Mouse (Mus musculus) lung, postnatal 4 days (tissue): ENCODE data around the gene Krt39.

ENCODE experiments used
- DNase-seq, 2 experiments: peaks; one replicate each; pipeline ENCODE4 v3.0.0; 2021

Gene Krt39

DNA sequence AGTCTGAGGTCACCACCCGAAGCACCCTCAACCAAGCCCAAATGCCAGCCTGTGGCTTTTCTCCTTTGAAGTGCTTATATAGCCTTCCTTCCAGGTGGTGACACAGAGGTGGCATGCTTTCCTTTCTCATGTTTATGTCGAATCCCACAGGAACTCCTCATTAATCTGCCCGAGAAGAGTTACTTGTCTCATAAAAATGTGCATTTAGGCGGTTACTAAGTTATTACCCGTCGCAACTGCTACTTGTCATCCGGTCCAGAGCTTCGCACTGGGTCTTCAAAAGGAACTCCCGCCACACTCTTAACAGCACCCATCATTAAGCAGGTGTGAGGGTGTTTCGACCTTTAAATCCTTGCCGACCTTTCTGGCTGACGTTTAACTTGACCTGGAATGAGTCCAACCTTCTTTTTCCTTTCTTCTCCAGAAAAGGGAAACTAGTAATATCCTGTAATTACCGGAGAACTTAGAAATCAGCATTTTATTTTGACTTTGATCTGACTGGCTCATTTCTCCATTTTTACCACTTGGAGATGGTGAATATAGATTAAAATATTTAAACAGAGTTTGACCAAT, at the start of gene Krt39:
Gene Krt39 (minus strand): TSS at position 51 of the 573 bp plus-strand sequence.
- DNase-seq = no peak

DNA sequence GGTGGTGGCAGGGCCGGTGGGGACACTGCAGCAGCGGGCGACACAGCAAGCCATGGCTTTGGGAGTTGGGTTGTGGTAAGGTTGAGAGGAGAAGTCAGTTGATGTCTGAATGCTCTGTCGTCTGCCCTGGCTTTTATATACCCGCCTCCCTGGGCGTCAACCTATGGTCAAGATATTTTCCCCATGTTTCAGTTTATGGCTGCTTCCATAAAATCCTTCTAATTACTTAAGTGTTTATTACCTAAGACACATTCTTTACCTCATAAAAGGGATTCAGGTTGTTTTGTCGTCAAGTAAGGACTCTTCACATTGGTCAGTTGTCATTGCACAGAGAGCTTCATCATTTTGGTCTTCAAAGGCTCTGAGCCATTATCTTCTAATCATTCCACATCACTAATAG, 45.4 kb upstream of the Krt39 start, which contains the start of gene Krtap3-1:
Gene Krtap3-1 (minus strand): TSS at position 101 of the 400 bp plus-strand sequence.
- no peak for DNase-seq

DNA sequence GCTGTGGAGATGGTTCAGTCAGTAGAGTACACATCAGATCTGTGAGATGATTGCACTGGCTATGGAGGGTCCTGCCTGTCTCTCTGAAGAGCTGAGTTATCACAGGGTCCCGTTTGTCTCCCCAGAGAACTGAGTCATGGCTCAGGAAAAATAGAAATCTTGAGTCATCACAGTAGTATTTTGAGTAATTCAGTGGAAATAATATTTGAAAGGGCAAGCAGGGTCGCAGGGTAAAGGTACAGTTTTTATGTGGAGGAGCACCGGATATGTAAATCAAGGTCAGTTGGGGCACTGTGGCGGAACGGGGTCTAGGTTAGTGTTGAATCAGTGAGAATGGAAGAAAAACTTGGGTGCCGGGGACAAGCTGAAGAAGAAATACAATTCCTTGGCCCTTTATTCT, 41.4 kb upstream of the Krt39 start:
- no peak for DNase-seq

DNA sequence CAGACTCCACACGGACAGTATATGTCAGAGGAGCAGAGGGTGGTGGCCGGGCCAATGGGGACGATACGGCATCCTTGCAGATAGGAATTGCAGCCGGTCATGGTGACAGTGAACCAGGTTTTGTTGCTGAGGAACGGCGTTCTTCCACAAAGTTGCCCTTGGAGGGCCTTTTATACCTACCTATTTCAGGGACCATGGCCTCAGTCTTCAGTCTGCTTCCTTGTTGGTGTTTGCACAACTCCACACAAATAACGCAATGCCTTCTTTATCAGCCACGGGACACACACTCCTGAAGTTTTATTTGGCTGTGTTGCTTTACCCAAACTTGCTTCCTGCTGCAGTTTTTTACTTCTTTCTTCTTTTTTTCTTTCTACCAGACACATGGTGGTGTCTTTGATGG, 38.2 kb upstream of the Krt39 start, which contains the start of gene Gm11939:
Gene Gm11939 (minus strand): TSS at position 101 of the 400 bp plus-strand sequence.
- no peak for DNase-seq

DNA sequence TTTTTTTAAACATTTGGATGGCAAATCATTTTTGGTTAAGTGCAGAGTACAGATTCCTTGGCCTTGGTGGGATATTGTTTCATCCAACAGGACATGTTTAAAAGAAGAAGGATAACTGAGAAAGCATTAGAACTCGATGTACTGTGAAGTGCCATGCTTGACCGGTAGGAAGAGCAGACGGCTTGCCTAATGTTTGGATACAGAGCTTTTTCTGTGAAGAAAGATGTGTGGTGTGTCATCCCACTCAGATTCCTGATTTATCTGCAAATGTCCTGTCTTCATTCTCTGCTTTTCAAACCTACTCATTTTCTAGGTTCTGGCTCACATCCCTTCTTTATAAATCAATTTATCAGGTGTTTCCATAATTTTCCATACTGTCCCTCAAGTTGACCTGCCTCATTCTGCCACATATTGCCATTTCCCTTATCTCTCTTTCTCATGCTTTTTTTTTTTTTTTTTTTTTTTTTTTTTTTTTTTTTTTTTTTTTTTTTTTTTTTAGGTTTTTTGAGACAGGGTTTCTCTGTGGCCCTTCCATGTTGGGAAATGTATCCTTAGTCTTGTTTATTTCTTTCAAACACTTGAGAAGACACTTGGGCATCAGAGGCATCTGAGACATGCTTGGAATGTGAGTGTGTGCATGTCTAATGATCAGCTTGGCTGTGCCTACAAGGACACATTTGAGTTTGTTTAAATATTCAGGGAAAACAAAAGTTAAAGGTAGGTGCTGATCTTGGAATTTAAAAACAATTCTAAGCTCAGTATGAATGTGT, 37.0 kb upstream of the Krt39 start:
- no peak for DNase-seq

DNA sequence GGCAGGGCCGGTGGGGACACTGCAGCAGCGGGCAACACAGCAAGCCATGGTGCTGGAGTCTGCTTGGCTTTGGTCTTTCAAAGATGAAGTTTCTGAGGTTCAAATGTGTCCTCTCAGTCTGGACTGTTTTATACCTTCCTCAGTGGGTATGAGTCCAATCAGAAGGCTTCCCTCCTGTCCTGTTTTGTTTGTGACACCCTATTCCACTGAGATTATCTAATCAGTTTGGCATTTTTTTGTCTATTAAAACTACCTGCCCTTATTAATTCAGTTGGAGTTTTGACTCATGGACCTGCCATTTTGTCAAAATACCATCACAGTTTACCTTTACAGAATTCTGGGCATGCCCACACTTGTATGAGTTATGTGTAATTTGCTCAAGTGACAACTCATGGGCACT, 35.6 kb upstream of the Krt39 start, which contains the start of gene Krtap3-2:
Gene Krtap3-2 (minus strand): TSS at position 101 of the 400 bp plus-strand sequence.
- DNase-seq = no peak

DNA sequence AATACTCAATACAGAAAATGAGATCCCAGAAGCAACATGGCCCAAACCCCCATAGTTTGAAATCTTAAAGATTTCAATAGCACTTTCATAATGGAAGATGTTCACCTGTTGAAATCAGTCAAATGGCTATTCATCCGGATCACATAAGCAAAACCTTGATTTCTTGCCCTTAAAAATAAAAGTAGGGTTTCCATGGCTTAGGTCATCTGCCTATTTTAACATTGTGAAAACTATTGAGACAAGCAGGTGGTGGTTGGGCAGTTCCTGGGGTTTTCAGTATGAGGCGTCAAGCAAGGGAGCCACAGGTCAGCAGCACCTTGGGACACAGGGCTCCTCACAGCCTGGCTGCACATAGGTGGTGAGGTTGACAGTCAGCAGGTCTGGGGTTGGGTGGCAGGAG, 35.1 kb upstream of the Krt39 start:
- DNase-seq = no peak

DNA sequence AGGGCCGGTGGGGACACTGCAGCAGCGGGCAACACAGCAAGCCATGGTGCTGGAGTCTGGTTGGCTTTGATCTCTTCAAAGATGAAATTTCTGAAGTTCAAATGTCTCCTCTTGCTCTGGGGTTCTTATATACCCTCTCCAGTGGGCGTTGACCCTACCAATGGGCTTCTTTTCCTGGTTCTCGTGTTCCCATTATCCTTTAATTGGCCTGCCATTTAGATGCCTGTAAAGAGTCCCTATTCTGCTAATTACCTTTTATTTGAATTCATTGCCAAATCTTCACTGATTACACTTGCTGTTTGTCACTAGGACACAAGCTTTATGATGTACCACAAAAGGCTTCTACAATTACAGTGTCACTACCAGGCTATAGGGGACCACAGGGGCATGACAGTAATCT, 29.6 kb upstream of the Krt39 start, which contains the start of gene Krtap3-3:
Gene Krtap3-3 (minus strand): TSS at position 101 of the 400 bp plus-strand sequence.
- DNase-seq = no peak

DNA sequence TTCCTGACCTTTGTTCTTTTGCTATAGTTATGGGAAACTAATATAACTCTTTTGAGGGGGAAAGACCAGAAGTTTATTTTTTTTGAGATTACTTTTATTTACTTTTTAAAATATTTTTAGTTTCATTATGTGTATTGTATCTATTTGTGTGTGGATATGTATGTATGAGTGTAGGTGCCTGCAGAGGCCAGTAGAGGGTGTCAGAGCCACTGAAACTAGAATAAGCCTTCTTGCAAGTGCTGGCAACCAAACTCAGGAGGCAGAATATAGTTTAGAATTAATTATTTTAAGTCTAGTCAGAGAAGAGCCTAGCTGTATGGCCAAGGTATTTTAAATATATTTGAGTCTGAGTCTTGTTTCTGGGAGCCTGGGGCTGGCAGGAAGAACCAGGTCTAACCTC, 26.8 kb upstream of the Krt39 start:
- DNase-seq = no peak

DNA sequence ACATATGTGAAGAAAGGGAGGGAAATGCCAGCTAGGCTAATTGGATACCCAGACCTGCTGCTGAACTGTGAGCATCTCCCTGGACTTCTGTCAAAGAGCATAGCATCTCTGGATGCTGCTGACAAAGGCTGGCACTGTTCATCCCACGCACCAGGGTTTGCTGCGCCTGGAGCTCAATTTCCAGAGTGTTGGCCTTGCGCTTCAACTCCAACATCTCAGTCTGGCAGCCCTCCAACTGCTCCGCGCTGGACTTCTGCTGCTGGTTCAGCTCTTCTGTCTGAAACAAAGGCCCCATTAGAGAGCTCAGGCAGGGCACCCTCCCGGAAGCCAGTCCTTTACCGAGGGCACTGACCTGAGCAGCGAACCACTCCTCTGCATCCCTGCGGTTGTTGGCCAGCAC, 18.6 kb upstream of the Krt39 start:
- DNase-seq = peak; percentile 6 to 27

DNA sequence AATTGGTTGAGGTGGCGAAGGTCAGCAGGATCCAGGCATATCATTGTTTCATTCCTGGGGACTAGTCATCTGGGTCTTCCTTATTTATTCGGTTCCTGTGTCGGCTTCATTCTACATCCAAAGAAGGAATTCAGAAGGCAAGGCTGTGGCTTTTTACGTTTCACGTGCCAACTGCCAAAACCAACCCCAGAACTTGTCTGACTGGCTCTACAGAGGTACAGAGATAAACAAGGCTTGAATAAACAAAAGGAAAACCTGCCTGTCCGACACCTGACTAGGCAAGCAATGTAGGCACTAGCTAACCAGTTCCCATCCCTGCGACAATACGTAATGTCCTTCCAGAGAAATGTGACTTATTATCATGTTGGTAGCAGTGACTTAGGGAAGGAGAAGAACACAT, 7.0 kb downstream of the Krt39 start:
- peak in 1 of 2 experiments; percentile 24 for DNase-seq

DNA sequence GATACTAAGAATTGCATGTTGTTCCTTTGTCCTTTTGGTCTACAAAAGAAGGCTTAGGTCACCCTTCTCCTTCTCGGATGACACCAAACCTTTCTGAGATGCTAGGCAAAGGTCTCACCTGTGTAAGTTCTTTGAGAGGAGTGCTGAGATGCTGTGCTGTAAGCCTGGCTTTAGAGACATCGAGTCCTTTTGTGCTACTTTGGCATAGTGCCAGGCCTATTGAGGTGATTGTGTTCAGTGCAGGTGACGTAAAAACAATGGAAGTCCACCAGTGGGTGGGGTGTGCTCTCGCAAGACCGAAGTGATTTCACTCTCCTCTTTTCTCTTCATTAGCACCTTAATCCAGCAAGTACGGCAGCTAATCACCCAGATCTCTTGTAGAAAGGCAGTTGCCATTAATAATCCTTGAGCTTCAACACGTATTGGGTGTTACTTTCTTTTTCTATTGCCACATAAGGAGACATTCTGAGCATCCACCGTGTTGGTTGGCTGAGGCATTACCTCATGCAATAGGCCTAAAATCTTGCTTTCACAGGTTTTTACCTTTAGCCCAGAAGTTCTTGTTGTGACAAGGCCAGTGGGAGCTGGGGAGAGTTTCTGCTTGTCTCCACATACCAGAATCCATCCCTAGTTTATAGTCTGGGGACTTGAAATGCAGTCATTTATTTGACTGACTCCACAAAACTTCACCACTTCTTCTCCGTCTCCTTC, 20.9 kb downstream of the Krt39 start:
- DNase-seq = no peak

DNA sequence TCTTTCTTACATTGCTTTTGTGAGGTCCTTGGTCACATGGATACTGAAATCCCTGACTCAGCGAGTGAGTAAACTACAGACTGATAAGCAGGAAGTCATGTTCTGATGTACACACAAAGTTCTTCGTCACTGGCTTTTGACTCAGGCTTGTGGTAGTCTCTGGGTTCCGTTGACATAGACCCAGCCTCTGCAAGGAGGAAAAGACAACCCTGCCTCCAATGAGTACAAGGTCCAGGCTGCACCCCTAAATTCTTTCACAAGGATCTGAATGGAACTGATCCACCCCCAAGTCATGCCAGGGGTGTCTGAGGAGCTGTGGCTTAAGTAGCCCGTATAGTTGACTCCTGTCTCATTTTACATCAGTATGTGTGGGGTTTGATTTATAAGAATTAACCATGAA, 24.7 kb downstream of the Krt39 start:
- DNase-seq = no peak

DNA sequence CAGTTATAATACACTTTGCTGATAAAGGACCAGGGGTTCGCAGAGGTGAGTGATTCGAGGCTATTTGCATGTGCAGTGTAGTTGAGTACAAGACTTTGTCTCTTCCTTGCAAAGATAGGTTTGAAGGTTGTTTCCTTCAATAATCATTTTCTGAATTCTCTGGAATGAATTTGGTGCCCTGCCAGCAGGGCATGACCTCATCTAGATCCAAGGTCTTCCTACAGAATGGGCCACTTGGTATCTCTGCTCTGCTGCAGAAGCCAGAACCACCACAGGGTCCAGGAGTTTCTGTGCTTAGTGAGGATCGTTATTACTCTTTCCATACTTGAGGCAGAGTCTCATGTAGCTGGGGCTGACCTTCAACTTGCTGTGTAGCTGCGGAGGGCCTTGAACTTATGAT, 26.4 kb downstream of the Krt39 start:
- DNase-seq = no peak

DNA sequence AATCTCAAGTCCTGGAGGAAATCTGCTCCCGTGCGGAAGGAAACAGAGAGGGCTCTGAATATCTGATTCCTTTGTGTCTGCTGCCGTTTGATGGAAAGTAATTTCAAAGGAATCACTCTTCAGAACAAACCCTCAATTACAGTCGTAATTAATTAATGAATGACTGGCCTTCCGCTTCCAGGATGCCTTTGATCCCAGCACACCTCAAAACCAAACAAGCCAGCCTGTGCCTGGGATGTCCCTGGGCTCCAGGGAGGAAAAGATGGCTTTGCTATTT, 27.6 kb downstream of the Krt39 start:
- DNase-seq = no peak

DNA sequence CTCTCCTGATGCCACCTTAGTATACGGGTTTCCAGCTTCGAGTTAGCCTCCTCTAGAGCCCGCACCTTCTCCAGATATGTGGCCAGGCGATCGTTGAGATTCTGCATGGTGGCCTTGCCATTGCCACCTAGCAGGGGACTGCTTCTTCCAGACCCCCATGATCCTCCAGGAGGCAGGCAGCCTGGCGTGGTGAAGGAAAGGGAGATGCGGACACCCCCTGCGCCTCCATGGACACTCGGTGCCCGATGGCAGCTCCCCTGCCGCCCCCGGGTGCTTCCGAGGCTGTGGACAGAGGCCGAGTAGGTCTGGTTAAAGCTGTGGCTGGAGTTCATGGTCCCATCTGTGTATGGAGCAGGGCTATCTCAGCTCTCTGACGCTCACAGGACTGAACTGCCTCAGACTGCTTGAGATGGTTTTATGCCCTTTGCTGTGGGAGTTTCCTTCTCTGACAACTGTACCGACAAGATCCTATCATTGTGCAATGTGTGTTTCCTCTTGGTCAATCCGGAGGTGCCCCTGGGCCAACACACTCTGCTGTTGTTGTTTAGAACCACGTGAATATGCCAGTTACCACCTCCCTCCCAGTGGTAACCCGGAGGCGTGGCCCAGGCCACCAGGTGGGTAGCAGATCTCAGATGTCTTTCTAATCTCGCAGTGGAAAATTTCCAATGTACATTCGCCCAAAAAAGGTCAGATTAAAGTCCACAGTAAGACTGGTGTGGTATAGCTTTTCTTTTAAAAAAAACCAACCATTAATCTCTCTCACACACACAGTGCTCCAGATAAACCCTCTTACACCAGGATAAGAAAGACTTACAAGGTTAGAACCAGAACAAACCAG, 28.2 kb downstream of the Krt39 start, which contains the start of gene Krt23:
Gene Krt23 (minus strand): TSS at position 405 of the 841 bp plus-strand sequence.
- DNase-seq = peak; percentile 31 to 45

DNA sequence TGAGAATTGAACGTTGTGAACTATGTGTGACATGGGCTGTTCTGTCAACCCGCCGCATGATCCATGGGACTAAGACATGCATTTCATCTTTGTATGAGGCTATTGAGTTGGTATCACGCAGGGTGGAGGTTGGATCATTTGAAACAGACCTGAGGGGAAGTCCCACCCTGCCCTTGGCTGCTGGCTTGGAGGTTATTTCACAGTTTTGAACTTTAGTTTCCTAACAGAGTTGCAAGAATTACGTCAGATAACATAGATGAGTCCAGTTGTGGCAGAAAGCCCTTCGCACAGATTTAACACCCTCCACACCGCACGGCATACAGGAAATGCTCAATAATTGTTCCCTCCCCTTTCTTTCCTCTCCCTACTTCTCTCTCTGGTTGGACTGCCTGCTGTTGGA, 30.1 kb downstream of the Krt39 start:
- no peak for DNase-seq

DNA sequence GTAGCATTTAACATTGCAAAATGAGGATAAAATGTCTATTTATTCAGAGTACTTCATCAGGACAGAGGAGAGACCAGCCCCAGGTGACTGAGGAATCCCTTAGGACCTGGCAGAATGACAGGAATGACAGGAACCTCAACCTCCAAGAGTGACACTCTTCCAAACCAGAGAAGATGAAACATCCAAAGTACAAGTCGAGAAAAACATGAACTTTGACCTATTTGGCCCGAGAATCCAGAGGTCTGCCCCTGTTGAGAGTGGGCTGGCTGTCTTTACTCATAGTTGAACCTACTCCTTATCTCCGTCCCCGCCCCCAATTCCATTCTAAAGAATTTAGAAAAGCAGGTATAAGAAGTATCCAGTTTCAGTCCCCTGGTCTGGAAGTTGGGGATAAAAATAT, 30.5 kb downstream of the Krt39 start:
- no peak for DNase-seq

DNA sequence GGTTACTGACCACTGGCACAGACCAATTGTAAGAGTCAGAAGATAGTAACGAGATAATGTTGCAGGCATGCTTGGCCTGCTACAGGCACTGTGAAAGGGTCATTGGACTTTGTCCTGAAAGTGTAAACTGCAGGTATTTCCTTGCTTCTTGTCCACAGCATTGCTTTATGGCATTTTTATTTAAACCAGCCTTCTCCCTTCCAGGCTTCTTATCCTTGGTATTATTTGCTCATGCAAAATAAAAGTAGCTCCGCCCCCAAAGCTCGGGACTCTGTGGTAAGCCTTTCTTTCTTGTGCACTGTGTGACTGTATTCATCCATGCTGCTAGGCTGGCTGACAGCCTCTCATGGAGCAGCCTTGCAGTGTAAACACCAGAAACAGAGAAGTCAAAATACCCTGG, 31.9 kb downstream of the Krt39 start:
- peak in 1 of 2 experiments; percentile 10 for DNase-seq

DNA sequence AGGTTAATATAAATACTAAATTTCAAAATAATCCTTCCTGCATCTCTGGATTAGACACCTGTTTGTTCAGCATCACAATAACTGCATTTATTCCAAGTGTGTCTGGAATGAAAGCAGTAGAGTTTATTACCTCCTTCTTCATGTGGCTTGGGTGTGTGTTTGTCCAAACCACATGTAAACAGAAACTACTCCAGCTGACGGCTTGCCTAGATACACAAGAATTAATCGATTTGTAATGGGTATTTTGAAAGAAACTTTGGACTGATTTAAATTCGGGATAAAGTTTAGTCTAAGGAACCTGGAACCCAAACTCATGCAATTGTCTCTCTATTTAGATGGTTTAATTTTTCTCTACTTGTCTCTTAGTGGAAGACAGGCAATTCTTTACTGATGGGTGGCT, 46.2 kb downstream of the Krt39 start:
- no peak for DNase-seq

DNA sequence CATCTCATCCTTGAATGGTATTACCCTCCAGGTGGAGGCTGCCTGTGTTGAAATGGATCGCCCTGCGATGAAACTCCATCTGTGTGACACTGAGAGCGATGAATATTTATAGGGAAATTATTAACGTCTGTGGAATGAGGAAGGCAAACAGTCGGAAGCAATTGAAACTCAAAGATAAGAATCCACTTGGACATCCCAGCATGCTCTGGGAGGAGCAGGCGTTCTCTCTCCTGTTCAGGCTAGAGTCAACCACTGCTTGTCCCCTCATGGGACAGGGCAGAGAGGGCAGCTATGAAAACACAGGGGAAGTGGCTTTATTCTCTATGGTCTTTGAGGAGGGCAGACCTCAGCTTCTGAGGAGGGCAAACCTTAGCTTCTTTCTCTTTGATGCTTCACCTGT, 47.7 kb downstream of the Krt39 start:
- DNase-seq = peak; percentile 32 to 50

DNA sequence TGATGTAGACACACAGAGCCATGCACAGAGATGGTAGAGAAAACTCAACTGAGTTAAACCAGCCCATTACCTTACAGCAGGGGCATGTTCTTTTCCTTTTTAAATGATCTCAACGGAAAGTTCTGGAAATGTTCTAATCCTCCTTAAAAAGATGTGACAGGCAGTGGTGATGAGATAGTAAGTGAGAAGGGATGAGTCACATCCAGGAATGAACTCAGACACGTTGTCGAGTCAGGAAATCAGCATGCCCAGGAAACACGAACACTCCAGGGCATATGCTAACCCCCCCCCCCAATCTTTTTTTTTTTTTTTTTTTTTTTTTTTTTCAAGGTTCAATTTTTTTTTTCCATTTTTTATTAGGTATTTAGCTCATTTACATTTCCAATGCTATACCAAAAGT, 48.7 kb downstream of the Krt39 start:
- DNase-seq = no peak

DNA sequence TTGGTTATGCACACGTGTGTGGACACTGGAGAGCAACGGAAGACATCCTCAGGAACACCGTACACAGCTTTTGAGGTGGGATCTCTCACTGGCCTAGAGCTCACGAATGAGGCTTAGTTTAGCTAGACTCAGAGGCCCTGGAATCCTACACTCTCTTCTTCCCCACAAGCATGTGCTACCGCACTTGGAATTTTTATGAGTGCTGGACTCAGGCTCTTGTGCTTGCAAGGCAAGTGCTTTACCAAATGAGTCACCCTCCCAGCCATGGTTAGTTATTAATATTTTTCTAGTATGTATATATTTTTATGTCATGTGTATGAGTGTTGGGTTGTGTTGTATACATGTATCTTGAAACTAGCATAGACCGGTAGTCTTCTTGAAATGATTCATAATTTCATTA, 49.2 kb downstream of the Krt39 start:
- peak; percentile 24 to 48 for DNase-seq
